Mouse (Mus musculus): ENCODE results near the gene Dlx3.

- TF ChIP-seq CTCF (IDR thresholded peaks at IDR 0.05; ENCODE audit: extremely low read depth, insufficient read length, insufficient replicate concordance, low read depth, low read length), result no peak
- no peak for TF ChIP-seq POLR2A (IDR thresholded peaks at IDR 0.05; ENCODE audit: low read depth, low read length)
These were observed 26.0 kb downstream of the Dlx3 start, which contains the start of gene Dlx4 for GRCm38 (mm10) chr11:95145851-95146403.
